Mouse (Mus musculus): ENCODE measurements around the gene 4921517D22Rik. TPM values are rescaled to one million over a fixed set of nuclear protein-coding genes. Genes with fewer than 3 reads are reported as not detected.

4921517D22Rik gene
- total RNA-seq, 2 experiments from 2014 or later: not detected

Other genes starting within 250 kb of the 4921517D22Rik start
- gene Agtpbp1, start 108.9 kb downstream of the 4921517D22Rik start, total RNA-seq (2021): 10 to 100 TPM; 63.3 to 69.8 TPM
- 10 to 100 TPM; 24.8 to 28.6 TPM for gene Naa35, start 108.8 kb downstream of the 4921517D22Rik start, total RNA-seq (2021)
- gene Golm1, start 18.3 kb downstream of the 4921517D22Rik start, total RNA-seq (2021): 1 to 10 TPM; 5.7 to 7.5 TPM
- gene Spata31d1a, start 16.2 kb upstream of the 4921517D22Rik start, total RNA-seq (2021): not detected
- gene Spata31d1b, start 18.2 kb upstream of the 4921517D22Rik start, total RNA-seq (2021): not detected
- gene Spata31d1d, start 37.6 kb upstream of the 4921517D22Rik start, total RNA-seq (2021): not detected
- gene 1700014D04Rik, start 52.6 kb upstream of the 4921517D22Rik start, total RNA-seq (2021): not detected
- gene Isca1, start 75.7 kb upstream of the 4921517D22Rik start, total RNA-seq (2021): 100 to 1,000 TPM; 172 to 190 TPM
- not detected for gene Gm49354, start 88.1 kb upstream of the 4921517D22Rik start, total RNA-seq (2021)
- 10 to 100 TPM; 36.7 to 38.5 TPM for gene Tut7, start 129.0 kb upstream of the 4921517D22Rik start, total RNA-seq (2021)